Mouse (Mus musculus): ENCODE data around the gene Mycn.

Gene Mycn

GRCm38 (mm10) chr12:12920166-12921157 is 21.3 kb downstream of the Mycn start:
- DNase-seq, result no peak

- no peak for DNase-seq
Observed at GRCm38 (mm10) chr12:12916298-12916697, 25.4 kb downstream of the Mycn start.

- DNase-seq, result no peak
Observed at GRCm38 (mm10) chr12:12910356-12910979, 31.2 kb downstream of the Mycn start.

- DNase-seq, result no peak
Observed at GRCm38 (mm10) chr12:12909631-12910277, 32.0 kb downstream of the Mycn start.

DNA sequence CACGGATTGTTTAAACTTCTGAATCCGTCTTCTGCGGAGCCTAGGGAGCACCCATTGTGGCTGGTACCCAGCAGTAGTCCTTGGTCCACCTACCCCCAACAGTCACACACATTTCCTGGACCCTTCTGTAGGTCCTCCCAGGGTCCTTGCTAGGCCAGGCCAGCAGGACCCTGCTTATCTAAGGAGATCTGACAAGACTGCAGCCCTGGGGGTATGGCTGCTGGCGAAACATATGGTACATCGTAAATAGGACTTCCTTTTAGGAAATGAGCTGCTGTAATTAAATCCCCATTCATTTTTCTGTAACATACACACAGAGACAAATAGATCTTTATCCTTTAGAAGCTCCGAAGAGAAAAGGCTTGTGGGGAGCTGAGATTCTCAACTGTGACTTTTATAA is 34.9 kb downstream of the Mycn start:
- DNase-seq, result peak; percentile 11

GRCm38 (mm10) chr12:12906321-12906720 is 35.4 kb downstream of the Mycn start:
- peak; percentile 15 for DNase-seq

DNA sequence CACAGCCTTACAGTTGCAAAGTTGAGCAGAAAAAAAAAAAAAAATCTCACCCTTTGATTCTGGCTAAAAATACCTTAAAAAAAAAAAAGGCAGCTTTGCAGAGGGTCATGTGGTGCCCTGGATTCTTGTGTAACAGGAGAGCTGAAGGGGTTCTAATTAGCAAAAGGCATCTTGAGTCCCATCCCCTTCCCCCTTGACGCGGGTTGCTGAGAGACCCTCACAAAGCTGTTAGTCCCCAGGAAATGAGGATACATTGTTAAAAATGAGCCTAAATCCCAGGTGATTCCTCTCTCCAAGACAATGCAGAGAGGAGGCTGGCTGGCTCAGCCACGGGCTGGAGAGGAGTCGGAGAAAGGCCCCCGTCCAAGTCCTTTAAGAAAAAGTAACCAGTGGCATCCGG is 36.6 kb downstream of the Mycn start:
- peak; percentile 47 for DNase-seq

DNA sequence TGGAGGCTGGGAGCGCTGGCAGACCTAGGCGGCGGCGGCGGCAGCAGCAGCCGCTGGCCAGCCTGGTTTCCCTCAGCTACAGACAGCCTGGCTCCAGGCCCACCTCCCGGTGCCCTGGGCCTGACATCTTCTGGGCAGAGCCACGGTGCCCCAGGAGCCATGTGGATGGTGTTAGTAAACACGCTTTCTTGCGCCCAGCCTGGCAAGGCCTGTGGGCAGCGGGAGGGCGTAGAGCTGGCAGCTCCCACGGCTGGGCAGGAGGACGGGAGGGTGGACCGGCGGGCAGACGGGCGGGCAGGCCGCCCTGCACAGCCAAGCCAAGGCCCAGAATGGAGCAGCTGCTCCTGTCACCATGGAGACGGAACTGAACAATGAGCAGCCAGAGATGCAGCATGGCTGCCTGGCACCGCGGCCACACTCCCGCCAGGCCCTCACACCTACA is 37.2 kb downstream of the Mycn start:
- DNase-seq, result peak; percentile 99

GRCm38 (mm10) chr12:12904086-12904485 is 37.6 kb downstream of the Mycn start:
- no peak for DNase-seq

DNA sequence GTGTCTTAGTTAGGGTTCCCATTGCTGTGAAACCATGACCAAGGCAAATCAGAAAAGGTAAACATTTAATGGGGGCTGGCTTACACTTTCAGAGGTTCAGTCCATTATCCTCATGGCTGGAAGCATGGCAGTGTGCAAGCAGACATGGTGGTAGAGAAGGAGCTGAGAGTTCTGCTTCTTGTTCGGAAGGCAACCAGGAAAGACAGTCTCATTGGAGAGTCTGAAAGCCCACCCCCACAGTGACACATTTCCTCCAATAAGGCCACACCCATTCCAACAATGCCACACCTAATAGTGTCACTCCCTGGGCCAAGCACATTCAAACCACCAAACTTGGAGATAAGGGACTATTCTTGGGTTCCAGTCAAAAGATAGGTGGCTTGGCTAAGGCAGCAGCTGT is 39.3 kb downstream of the Mycn start:
- DNase-seq, result peak; percentile 13

DNA sequence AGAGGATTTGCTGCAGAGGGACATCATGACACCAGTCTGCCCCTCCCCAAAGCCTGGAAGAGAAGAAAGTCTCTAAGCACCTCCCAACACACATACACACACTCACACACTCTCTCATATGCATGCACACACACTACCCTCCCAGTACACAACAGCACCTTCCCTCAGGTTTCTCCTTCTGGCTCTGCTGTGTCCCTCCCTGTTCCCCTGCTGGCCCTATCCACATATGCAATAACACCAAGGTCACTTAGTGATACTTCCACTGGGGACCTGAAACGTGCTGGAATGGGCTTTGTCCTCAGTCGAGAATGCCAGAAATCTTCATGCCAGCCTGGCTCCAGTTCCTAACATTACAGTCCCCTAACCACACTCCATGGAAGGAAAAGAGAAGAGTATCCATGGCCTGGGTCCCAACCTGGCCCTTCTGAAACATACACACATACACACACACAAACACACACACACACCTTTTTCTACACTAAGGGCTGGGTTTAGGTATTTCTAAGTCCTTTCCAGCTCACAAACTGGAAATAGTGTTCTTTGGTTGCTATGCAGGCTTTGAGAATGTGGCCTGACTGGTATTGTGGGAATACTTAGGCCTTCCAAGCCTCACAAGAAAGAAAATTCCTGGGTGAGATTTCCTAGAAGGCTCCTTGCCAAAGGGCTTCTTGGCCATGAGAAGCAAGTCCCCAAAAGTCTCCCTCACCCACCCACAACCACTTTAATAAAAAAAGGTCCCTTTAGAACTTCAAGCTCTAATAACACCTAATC is 43.2 kb downstream of the Mycn start:
- no peak for DNase-seq

GRCm38 (mm10) chr12:12893986-12894385 is 47.7 kb downstream of the Mycn start:
- no peak for DNase-seq

GRCm38 (mm10) chr12:12886191-12886889 is 55.4 kb downstream of the Mycn start:
- no peak for DNase-seq

Measured in cerebellum, adult 9-11 months (tissue).